Mouse (Mus musculus) monocyte, adult 5-6 weeks (primary cell): ENCODE measurements around the gene Cant1. TPM values are rescaled to one million over a fixed set of nuclear protein-coding genes. Genes with fewer than 3 reads are reported as not detected.

ENCODE experiments used
- ATAC-seq: fragments of 153-309, 156-312 bp; replicated peaks from 2 replicates; pipeline ENCODE4 v1.8.0; 2017; ENCODE audit warnings: mild to moderate bottlenecking; ENCODE audit not compliant: low TSS enrichment, insufficient number of reproducible peaks, severe bottlenecking, poor library complexity, low FRiP score
- total RNA-seq: library from RNA; stranded (forward); fragments of 200-1000, 200-491, 200-594 nt; gene quantifications from 3 replicates; pipeline ENCODE4 v1.2.3, GENCODE M21; 2017

The Cant1 gene
- total RNA-seq, result 16.7 to 31.7 TPM (median 22.8 TPM) in 3 replicates

GRCm38 (mm10) chr11:118418834-118419504 is at the start of gene Cant1:
Gene Cant1 (minus strand): TSS chr11:118419086.
- ATAC-seq, result peak; percentile 91

GRCm38 (mm10) chr11:118467441-118468035 is 48.7 kb upstream of the Cant1 start:
- no peak for ATAC-seq

- ATAC-seq, result no peak
Measured at GRCm38 (mm10) chr11:118460280-118460679, 41.4 kb upstream of the Cant1 start.

- peak; percentile 29; the same call in 1 of the 2 replicates for ATAC-seq
Measured at GRCm38 (mm10) chr11:118459536-118459935, 40.6 kb upstream of the Cant1 start.

GRCm38 (mm10) chr11:118459051-118459450 is 40.2 kb upstream of the Cant1 start:
- ATAC-seq, result peak; percentile 85

GRCm38 (mm10) chr11:118456937-118457336 is 38.1 kb upstream of the Cant1 start:
- ATAC-seq, result peak; percentile 84

- no peak for ATAC-seq
Measured at GRCm38 (mm10) chr11:118455788-118456187, 36.9 kb upstream of the Cant1 start.

- ATAC-seq, result peak; percentile 43; the same call in 1 of the 2 replicates
Measured at GRCm38 (mm10) chr11:118453886-118454671, 35.2 kb upstream of the Cant1 start.

GRCm38 (mm10) chr11:118452955-118453354 is 34.1 kb upstream of the Cant1 start:
- ATAC-seq, result no peak

- ATAC-seq, result no peak
Measured at GRCm38 (mm10) chr11:118451211-118451610, 32.3 kb upstream of the Cant1 start.

- no peak for ATAC-seq
Measured at GRCm38 (mm10) chr11:118448385-118448784, 29.5 kb upstream of the Cant1 start.

- no peak for ATAC-seq
Measured at GRCm38 (mm10) chr11:118447346-118447745, 28.5 kb upstream of the Cant1 start.

GRCm38 (mm10) chr11:118445843-118446242 is 27.0 kb upstream of the Cant1 start:
- ATAC-seq, result peak; percentile 84

- peak; percentile 38; the same call in 1 of the 2 replicates for ATAC-seq
Measured at GRCm38 (mm10) chr11:118443201-118443970, 24.5 kb upstream of the Cant1 start.

GRCm38 (mm10) chr11:118442691-118443090 is 23.8 kb upstream of the Cant1 start:
- no peak for ATAC-seq

- no peak for ATAC-seq
Measured at GRCm38 (mm10) chr11:118438665-118439414, 20.0 kb upstream of the Cant1 start.

- no peak for ATAC-seq
Measured at GRCm38 (mm10) chr11:118436471-118436935, 17.6 kb upstream of the Cant1 start.

- ATAC-seq, result no peak
Measured at GRCm38 (mm10) chr11:118434093-118434492, 15.2 kb upstream of the Cant1 start.
